Mouse (Mus musculus) heart, postnatal 4 days (tissue): ENCODE data around the gene Zfp759. TPM values are rescaled to one million over a fixed set of nuclear protein-coding genes. Genes with fewer than 3 reads are reported as not detected.
A peak's percentile ranks its signal among the peaks of the same experiment; 100 is the strongest.
"Not testable (repeated sequence)": the region's sequence is repeated elsewhere in the genome, so short reads cannot be mapped to it uniquely, and the experiment has no call there.

Experiments
- DNase-seq: peaks from one replicate; pipeline ENCODE4 v3.0.0; 2021
- total RNA-seq, 2 experiments: library from RNA; stranded (reverse); gene quantifications; 2 replicates each; pipeline ENCODE4 v1.2.3; 2021

Gene Zfp759
- 1 to 10 TPM; 2.0 to 3.1 TPM for total RNA-seq

DNA sequence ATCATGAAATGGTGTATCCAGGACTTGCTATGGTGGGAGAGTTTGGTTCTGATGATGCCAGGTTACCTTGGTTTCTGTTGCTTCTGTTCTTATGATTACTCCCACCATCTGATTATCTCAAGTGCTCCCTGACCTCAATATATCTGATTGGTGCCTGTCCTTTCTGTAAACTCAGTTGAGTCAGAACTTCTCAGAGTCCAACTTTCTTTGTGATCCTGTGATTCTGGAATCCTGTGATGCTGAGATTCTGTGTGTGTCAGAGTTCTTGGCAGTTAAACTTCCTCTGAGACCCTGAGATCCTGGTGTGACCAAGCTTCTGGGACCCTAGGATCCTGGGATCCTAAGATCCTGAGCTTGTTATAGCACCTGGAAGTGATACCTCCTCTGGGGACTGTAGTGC is at the start of gene Zfp759:
Gene Zfp759 (plus strand): TSS at position 301 of the 400 bp plus-strand sequence.
- not testable (repeated sequence) for DNase-seq

DNA sequence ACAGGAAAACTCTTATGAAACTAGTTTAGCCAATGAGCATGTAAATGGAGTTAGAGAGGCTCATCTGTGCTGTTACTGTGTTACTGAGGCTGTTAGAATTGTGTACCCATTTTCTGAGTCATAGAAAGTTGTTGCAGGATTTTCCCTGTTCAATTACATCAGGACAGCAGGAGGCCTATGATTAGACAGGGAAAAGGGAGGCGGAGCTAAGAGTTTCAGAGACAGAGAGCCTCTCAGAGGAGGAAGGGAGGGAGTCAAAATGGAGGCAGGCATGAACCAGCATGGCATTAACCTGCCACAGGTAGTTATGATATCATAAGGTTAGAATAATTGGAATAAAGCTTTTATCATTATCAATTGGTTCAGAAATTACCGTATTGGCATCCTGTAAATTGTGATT is 48.7 kb upstream of the Zfp759 start:
- DNase-seq: no peak

DNA sequence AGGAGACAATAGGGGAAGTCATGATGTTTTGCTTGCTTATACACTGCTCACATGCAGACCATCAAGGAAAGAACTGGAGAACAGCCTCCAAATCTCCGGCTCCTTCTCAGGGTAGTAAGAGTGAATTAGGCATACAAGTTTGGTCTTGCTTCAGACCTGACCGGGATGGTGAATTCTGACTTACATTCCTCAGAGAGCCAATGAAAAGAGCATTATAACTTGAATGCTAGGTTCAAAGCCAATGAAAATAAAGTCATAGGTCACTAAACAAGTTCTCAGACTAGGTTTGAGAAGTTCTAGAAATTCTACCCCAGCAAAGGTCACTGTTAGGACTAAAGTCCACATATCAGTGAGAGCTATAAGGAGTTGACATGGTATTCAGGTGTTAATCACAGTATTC is 44.2 kb upstream of the Zfp759 start:
- DNase-seq: no peak

DNA sequence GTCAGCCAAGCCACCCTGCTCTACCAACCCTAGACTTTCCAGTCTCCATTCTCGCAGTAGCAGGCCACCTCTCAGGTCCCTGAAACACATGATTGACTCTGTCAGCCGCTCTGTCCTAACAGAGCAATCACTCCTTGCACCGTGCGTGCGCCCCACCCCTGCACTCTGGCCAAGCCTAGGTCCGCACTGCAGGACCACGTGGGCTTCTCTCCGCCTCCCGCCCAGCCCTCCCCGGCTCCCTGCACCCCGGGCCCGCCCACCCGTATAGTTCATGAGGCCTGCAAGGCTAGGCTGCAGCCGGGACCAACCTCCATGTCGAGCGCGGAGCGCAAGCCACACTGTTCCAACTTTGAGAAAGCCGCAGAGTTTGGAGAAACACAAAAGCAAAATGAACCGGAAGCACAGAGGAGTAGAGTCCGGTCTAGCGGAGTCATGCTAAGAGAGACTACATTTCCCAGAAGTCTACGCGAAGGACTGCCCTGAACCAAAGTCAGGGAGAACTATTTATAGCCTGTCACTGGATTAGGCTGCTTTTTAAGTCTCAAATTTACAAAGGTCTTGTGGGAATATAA is 40.2 kb upstream of the Zfp759 start:
- DNase-seq: peak; percentile 80

DNA sequence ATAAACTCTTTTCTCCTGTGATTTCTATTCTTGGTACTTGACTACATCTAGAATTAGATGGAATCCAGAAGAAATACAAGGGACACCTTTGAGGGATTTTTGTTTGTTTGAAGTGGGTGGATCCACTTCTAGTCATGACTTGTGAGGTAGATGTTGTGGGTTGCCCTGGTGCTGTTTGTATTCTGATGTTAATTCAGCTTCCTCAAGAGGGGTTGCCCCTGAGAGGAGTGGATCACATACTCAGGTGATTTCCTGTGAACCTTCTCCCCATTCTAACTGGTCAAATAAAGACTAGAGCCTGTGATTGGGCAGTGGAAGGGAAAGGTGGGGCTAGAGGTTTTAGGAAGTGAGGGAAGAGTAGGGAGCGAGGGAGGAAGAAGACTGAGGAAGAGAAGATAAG is 39.5 kb upstream of the Zfp759 start:
- DNase-seq: no peak

DNA sequence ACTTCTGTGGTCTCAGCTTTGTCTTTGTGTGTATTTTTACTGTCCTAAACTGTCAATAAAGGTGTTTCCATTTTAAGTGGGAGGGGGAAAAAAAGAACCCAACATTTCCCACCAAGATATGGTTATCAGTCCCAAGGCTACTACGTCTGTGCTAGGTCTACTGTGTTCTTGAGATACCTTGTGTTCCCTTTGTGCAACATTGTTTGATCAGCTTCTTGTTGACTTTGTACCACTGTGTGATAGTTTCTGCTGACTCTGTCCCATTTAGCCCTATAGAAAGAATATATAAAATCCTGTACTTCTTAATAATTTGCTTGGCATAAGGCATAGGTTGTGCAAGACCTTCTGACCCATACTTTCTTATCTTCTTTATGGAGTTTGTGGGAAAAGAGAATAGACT is 31.3 kb upstream of the Zfp759 start:
- no peak for DNase-seq

DNA sequence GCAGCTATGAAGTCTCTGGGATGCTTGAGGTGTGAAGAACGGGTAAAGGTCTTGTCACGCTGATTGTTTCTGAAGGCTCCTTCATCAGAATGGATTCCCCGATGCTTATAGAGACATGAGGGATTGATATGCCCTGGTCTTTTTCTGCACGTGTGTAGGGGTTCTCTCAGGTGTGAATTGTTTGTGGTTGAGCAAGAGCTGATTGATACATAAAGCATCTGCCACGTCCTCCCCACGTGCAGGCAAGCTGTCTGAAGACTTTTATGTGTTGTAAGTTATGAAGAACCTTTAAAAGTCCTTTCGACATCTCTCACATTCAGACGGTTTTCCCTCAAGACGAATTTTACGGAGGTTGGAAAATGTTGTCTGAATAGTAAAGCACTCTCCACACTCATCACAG is 23.6 kb upstream of the Zfp759 start, which contains the start of gene Zfp708:
Gene Zfp708 (minus strand): TSS at position 101 of the 400 bp plus-strand sequence.
- no peak for DNase-seq

DNA sequence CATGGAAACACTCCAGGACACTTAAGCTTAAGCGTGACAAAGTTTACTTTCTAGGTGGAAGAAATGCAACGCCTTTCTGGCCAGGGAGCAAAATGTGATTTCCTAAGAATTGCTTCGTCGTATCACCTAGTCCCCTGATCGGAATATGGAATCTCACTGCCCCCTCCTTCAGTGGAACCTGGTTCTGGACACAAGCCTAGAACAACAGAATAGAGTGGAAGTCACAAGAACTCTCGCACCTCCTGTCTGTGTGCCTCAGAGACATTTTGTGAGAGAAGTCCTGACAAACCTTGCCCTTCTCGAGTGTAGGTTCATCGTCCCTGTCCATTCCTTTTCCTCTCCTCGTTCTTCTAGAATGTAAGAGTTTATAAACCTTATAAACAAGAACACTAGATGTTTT is 13.8 kb upstream of the Zfp759 start:
- no peak for DNase-seq

DNA sequence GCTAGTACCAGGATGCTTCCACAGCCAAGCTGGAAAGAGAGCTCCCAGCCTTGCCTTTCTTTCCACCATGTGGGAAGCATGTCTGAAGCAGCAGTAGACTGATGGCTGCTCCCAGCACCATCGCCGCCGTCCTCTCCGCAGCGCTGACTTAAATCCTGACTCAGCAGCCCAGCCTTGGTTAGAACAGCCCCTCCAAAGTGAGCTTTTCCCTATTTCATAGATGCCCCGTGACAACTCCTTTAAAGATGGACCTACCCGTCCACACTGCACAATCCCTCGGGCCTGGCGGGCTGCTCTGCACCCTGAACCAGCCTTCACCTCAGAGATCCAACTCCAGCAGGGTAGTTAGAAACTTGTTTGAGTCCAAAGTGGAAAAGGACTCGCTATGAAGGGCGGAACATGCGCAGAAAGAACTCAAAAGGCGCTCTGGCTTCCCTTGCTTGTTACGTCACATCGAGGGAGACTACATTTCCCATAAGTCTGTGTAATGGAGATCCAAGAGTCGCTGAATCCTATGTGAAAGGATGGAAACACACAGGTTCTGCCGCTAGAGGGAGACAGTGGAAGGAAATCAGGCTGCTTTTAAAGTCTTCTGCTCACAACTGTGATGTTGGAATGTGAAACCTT is 13.2 kb upstream of the Zfp759 start, which contains the start of gene Gm28557:
Gene Gm28557 (minus strand): TSS at position 411 of the 627 bp plus-strand sequence.
- DNase-seq: peak; percentile 92

DNA sequence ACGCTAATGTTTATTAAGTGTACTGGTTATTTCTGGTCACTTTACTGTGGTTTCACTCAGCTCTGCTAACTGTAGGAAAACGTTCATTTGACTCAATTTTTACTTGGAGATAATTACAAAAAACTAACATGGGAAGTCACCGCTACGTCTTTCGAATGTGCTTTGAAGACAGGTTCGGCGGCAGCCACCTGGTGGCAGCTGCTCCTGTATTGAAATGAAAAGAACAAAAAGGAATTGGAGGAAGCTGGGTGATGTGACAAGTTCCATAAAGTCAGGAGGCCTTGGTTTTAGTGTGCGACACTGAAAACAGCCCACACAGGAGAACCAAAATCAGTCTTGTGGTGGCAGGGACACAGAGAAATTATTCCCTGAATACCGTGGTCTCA is 12.6 kb upstream of the Zfp759 start:
- no peak for DNase-seq

DNA sequence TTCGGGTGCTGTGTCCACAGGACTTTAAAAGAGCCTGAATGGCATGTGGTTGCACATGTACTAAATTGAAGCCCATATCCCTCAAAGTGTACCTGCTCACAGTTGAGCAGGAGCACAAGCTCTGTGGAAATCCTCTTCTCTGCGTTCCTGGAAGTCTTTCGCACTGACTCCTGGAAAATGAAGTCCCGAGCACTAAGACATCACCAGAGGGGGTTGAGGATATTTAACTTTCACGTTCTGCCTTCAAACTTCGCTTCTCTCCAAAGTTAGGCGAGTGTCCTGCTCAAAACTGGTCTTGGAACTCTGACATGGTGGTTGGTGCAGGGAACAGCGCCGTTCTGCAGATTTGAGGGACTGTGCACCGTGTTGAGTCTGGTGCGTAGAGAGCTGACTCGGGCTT is 9.4 kb upstream of the Zfp759 start:
- DNase-seq: no peak

DNA sequence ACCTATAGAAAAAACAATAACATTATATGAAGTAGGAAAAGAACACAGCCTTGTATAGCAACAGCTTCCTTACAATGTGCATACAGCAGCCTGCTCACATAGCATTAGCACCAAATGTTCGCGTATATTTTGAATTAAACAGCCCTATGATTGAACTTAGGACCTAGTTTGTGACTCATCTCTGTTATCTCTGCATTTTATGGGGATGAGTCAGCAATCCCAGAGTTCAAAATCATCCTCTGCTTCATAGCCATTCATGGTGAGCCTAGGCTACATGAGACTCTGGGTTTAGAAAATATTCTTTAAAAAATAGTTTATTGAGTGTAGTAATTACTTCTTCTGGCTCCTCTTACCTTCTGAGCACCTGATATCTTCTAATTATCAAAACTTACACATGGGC is 8.2 kb upstream of the Zfp759 start:
- DNase-seq: no peak

DNA sequence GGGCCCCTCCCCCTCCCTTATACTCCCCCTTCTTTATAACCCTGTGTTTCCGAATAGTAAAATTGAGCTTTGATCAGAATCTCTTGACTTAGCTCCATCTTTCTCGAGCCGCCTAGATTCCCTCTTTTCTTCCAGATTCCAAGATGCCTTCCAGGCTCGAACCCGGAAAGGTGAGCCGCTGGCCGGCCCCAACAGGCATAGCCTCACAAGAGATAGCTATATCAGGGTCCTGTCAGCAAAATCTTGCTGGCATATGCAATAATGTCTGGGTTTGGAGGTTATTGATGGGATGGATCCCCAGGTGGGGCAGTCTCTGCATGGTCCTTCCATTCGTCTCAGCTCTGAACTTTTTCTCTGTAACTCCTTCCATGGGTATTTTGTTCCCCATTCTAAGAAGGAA is 5.3 kb upstream of the Zfp759 start, which contains the start of gene Rslcan18:
Gene Rslcan18 (minus strand): TSS at position 101 of the 400 bp plus-strand sequence.
- not testable (repeated sequence) for DNase-seq

DNA sequence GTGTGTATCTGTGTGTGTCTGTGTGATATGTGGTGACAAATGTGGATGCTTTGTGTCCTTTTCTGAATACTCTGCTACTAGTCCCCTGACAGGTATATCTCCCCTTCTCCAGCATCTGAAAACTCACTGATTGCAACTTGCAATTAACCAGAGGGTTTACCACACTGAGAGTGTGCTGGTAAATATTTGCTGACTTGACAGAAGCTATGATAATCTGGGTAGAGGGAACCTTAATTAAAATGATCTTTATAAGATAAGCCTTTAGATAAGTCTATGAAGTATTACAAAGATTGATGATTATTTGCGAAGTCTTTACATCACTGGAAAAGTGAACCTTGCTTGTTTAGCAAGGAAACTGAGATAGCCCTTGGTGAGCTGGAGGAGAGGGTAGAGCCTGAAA is 3.0 kb downstream of the Zfp759 start:
- no peak for DNase-seq

DNA sequence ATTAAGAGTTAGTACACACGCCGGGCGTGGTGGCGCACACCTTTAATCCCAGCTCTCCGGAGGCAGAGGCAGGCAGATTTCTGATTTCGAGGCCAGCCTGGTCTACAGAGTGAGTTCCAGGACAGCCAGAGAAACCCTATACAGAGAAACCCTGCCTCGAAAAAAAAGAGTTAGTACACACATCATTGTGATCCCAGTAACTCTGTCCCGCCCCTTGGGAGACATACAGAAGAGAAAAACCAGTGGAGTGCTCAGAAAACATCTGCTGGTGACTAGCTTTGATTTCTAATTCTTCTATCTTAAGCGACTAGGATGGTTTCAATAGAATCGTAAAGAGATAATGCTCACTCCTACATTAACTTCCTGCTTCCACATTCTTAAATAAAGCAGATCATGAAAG is 6.0 kb downstream of the Zfp759 start:
- not testable (repeated sequence) for DNase-seq

DNA sequence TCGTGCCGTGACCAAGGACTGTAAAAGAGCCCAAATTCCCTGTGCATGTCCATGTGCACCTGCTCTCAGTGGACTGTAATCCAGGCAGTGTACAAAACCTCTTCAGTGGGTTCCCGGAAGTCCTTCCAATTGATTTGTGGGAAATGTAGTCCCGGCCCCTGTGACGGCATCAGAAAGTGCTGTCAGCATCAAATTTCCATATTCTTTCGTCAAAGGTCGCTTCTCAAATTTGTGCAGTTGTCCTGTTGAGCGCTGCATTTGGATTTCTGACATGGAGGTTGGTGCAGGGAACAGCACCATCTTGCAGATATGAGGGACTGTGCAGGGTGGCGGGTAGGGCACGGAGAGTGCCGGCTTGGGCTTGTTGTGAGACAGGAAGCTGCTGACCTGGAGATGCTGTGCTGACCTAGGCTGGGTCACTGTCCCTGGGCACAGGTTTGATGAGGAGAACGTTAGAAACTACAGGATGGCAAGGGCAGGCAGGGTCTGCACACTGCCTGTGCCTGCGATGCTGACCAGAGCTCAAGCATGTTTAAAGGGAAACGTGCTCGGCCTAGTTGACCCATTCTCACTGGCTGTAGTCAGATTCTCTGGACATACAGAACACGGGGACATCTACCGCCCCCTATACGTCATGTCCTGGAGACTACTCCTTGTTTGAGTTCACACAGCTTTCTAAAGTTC is 6.7 kb downstream of the Zfp759 start:
- DNase-seq: peak; percentile 80

DNA sequence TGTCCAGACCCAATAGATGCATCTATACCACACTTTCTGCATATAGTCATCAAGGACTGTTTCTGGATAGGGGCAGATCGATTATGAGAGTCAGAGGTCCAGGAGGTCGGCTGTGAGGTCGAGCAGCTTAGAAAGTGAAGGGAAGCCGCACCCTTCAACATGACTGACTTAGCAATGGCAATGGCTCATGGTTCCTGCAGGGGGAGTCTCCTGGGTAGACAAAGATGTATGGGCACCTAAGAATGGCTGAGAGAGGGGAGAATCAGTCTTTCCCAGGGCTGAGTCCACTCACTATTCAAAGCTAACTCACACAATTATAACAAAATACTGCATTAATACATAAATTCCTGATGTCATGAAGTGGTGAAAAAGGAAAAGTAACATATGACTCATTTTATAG is 44.7 kb downstream of the Zfp759 start:
- not testable (repeated sequence) for DNase-seq

DNA sequence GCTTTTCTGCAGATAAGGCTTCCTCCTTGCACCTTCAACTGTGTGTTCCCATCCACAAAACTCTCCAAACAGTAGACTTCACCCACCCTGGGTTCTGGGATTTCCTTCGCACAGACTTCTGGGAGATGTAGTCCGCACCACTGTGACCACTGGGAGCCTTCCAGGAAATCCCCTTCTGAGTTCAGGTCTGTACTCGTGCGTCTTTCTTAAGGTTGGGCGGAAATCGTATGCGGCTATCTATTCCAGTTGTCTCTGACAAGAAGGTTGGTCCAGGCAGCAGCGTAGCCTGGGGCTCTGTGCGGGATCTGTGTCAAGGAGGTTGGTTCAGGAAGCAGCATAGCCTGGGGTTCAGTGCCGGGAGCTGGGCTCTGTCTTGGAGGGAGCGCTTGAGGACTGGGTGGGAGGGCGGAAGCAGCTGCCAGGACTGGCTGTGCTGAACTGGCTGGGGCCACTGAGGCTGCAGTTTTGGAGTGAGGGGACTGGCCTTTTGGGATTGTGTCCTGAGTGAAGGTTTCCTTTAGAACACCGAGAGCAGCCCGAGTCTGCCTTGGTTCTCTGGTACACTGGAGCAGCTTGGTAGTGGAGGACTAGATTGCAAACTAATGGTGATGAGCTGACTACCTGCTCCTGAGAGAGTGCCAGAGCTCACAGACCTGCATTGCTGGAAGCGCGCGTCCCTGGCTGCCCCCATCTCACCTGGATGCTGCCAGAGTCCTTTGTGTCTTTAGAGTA is 51.7 kb downstream of the Zfp759 start, which contains the start of gene Rsl1:
Gene Rsl1 (plus strand): TSS at position 192 of the 732 bp plus-strand sequence.
- peak; percentile 72 for DNase-seq

DNA sequence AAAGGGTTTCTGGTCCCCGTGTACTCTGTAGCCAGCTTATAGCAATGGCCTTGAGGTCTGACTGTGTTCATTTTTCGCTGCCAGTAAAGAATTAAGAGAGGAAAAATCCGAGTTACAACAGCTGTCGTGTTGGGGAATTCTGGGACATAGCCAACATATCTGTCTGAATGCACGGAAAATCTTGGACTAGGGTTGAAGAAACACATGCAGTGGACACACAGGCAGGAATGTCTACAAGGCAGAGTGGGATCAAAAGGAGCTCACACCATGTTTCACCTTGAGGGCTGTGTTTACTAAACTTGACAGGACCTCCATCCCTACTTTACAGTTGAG is 52.2 kb downstream of the Zfp759 start:
- no peak for DNase-seq
